Mouse (Mus musculus) kidney, postnatal 36 days (tissue): ENCODE measurements around the gene Rpl19.
A peak's percentile ranks its signal among the peaks of the same experiment; 100 is the strongest.

Source experiments
- DNase-seq, 2 experiments: peaks; one replicate each; pipeline ENCODE4 v3.0.0; 2021 to 2022; ENCODE audit warnings: mixed read lengths in 2 of 2

Rpl19 gene

DNA sequence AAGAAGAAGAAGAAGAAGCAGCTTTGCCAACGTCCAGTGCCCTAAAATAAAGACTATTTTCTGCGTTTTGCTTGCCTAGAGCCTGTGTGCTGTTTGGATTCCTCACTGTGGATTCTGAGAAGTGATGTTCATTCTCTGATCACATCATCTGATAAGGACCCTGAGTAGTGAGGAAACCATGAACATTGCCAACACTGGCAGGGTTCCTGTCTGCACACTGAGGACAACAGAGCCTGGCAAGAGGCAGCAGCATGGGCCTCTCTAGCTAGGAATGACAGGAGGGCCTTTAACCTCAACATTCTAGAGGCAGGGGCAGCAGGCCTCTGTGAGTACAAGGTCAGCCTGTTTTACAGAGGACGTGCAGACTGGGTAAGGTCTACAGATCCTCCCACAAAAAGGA lies 2.0 kb upstream of the Rpl19 start:
- no peak for DNase-seq

DNA sequence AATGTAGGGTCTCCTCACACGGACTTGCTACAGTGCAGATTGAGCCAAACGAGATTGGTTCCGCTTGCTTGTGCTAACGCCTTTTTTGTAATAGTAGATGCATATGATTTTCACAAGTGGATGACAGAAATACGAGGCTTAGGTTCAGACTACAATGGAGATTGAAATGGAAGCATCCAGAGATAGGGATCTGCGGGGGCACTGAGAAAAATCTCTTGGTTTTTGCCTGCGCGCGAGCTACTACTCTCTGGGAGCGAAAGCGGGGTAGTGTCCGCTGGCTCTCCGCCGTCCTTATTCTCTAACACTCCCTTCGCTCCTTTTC lies 301 bp upstream of the Rpl19 start:
- DNase-seq = no peak

DNA sequence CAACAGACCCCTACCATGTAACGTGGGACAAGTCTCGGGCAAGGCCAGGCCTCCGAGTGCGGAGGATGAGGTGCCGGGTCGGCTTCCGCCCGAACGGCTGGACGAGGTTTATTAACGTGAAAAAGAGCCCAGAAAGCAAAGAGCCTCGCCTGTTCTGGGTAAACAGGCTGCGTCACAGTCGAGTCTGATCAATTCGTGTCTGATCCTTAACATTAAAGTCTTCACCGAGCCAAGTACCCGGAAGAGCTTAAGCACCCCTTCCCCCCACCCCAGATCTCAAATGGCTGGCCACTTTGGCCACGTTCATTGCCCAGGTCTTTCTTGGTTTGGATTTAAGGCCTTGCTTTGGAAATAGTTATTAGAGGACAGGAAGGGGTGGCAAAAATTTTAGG lies 783 bp downstream of the Rpl19 start:
- DNase-seq = no peak

DNA sequence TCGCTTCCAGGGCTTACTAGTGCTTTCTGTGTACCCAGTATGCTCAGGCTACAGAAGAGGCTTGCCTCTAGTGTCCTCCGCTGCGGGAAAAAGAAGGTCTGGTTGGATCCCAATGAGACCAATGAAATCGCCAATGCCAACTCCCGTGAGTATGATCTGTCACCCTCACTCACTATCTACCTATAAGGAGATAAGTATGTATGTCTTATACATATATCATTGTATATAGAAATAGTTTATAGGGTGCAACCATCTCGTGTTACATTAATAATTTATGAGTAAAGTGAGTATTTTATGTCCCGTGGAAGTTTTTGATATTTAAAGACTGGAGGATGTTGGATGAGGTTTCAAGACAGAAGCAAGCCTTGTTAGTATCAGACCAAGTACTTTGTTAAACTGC lies 1.3 kb downstream of the Rpl19 start:
- no peak for DNase-seq

DNA sequence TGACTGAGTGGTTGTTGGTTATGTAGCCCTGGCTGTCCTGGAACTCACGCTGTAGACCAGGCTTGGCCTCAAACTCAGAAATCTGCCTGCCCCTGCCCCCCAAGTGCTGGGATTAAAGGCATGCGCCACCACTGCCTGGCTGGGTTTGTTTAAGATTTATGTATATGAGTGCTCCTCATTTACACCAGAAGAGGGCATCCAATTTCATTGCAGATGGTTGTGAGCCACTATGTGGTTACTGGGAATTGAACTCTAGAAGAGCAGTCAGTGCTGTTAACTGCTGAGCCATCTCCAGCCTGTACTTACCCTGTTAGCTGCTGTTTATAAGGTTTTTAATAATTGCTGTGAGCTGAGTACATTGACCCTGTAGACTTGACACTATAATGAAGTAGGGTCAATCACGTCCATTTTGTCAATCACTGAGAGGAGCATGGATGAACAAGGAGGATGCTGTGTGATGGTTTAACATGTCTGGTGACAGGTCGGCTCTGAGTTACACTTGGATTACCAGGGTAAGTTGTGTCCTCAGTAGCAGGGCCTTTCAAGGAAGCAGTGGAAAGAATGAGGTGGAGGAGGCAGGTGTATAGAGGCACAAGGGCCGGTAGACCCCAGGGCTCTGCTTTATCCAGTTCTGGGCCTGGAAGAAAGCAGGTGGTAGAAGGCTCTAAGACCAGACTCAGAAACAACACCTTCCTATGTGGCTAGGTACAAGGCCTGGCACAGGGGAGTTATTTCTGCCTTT lies 4.4 kb downstream of the Rpl19 start:
- DNase-seq = no peak

DNA sequence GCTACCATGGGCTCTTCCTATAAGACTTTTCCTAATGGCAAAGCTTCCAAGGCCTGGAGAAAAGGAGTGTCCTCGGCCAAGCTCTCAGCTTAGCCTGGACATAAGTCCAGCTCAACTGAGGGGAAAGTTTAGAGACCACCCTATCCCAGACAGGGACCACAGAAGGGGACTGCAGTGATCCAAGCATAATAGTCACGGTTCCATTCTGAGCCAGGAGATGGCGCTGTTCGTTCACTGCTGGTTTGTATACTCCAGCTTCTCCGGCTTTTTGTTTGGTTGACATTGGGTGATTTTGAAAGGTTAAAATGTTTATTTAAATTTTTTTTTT lies 4.9 kb downstream of the Rpl19 start:
- DNase-seq = peak; percentile 71 to 91

DNA sequence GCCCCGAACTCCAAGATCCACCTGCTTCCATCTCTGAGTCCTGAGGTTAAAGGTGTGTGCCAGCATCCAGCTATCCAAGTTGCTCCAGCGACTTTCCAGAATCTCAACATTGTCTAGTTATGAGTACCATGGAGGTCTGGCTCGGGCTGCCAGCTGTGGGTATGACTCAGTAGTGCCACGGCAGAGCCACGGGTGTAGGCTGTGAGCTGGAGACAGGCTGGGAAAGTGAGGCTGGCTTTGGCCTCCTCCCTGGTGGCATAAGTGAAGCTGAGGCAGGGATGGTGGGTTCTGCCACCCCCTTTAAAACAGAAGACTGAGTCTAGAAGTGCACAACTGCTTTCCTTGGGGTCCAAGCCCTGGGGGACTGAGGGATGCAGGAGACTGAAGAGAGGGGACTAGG lies 7.6 kb downstream of the Rpl19 start:
- no peak for DNase-seq

DNA sequence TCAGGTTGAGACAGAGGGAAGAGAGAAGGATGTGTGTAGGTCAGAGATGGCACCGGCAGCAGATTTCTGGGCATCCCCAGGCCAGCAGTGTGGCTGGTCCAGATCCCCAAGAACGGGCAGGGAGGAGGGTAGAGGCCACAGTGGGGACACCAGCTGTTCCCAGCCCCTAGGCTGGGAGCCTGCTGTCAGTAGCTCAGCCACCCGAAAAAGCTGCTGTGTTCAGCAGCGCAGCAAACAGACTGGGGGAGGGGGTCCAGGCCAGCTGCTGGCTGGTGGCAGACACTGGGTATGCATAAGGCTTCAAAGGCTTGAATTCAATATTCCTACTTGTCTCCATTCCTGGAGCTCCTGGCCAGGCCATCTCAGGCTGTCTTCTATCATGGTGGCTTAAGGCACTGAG lies 8.3 kb downstream of the Rpl19 start:
- DNase-seq = no peak

DNA sequence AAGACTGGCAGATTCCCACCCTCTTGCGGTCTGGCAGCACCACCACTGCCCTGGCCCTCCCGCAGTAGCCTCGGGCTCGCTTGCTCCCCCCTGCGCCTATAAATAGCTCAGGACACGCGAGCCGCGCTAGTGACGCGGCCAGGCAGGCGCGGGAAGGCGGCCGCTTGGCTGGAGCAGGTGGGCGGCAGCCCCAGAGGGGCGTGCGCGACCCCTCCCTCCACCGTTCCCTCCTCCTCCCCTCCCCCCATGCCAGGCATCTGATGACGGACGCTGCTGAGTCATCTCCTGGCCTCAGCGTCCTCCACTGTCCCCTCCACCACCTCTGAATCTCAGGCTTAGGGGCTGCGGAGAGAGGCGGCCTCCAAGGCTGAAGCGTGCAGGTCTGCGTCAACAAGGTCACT lies 9.5 kb downstream of the Rpl19 start:
- DNase-seq = peak in 1 of 2 experiments; percentile 29

DNA sequence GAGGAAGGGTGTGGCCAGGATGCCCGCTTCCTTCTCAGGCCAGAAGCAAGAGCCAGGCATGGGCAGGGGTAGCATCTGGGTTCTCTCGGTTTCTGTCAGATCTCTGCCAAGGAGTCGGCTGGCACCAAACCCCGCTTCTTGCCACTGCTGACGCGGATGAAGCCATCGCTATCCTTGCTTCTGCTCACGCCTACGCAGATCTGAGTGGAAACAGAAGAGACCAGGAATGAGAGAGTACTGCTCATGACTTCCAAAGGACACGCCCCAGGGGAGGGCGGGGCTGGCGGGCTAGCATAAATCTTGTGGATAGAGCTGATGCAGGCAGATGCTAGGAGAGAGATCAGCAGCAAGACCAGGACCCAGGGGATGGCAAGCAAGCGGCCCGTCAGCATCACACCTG lies 11.4 kb downstream of the Rpl19 start:
- DNase-seq = peak in 1 of 2 experiments; percentile 40

DNA sequence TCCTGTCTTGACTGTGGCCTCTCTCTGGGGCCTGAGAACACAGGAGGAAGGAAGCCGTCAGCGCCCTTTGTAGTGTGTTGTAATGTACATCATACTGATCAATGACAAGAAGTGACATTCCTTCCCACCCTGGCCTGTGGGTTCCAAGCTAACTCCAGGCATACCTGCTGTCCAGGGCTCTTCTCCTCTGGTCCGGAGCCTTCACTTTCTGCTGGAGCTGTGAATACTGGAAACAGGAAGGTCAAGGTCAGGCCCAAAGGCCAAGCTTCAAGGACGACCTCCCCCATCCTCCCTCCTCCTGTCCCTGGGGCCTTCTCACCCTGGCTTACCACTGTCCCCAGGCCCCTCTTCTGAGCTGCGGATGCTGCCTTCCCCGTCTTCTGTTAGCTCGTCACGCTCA lies 14.5 kb downstream of the Rpl19 start:
- no peak for DNase-seq

DNA sequence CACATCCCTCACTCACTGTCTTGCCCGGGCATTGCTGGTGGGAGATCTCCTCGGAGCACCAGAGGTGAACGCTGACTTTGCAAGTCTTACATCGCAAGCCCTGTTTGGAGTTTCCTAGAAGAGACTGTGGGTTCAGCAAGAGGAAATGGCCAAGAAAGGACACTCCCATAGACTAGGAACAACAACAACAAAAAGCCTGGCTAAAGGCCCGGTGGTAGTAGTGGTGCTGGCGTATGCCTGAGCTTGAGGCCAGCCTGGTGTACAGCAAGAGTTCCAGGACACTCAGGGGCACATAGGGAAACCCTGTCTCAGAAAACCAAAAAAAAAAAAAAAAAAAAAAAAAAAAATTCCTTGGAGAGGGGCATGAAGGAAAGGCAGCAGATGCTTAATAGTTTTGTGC lies 16.2 kb downstream of the Rpl19 start:
- DNase-seq = peak; percentile 53 to 60

DNA sequence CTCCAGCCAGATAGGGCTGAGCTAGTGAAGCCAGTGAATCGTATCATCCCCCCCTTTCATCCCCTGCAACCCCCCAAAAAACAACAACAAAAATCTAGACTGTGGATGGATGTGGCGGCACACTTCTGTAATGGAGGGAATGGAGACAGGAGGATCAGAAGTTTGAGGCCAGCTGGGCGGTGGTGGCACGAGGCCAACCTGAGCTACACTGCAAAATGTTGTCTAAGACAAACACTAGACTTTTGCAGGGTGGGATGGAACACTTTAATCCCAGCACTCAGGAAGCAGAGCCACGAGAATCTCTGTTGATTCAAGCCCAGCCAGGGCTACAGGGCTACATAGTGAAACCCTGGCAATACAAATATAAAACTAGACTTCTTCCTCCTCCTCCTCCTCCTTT lies 17.6 kb downstream of the Rpl19 start:
- no peak for DNase-seq

DNA sequence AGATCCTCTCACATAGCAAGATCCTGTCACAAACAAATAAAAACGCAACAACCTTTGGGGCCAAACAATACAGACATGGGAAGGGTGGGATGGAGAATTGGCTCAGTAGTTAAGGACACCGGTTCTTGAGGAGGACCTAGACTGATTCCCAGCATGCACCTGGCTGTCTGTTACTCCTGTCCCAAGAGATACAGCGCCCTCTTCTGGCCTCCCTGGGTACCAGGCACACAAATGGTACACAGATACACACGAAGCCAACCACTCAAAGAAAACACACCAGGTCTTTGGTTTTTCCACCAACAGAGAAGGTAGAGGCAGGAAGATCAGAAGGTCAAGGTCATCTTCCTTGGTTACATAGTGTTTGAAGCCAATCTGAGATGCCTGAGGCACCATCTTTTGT lies 19.1 kb downstream of the Rpl19 start:
- no peak for DNase-seq

DNA sequence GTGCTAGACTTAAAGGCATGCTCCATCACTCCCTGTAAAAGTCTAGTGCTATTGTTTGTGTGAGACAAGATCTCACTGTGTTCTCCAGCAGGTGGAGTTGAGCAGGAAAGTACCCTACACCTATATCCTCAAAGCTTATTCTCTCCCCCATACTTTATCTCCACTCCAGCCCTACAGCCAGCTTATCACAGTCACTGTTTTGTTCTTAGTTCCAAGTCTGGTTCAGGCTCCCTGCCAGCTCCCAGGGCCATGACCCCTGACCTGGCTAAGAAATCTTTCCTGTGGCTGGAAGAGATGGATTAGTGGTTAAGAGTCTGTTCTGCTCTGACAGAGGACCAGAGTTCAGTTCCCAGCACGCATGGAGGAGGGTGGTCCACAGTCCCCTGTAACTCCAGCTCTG lies 20.0 kb downstream of the Rpl19 start:
- DNase-seq = peak in 1 of 2 experiments; percentile 41

DNA sequence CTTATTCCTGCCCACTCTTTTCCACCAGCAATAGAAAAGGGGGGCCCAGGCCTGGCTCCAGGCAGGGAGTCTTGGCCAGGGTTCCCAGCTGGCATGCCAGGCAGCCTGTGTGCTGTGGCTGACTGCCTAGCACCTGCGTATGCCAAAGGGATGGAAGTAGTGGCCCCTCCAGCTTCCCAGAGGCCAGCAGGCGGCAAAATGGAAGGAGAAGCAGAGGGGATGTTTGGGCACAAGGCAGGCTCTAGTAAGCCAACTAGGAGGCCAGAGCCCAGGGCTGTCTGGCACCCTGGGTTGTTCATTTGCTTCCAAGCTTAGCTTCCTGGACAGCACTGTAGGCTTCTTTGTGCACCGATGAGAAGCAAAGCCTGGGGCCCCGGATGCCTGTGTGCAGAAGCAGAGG lies 21.2 kb downstream of the Rpl19 start:
- no peak for DNase-seq

DNA sequence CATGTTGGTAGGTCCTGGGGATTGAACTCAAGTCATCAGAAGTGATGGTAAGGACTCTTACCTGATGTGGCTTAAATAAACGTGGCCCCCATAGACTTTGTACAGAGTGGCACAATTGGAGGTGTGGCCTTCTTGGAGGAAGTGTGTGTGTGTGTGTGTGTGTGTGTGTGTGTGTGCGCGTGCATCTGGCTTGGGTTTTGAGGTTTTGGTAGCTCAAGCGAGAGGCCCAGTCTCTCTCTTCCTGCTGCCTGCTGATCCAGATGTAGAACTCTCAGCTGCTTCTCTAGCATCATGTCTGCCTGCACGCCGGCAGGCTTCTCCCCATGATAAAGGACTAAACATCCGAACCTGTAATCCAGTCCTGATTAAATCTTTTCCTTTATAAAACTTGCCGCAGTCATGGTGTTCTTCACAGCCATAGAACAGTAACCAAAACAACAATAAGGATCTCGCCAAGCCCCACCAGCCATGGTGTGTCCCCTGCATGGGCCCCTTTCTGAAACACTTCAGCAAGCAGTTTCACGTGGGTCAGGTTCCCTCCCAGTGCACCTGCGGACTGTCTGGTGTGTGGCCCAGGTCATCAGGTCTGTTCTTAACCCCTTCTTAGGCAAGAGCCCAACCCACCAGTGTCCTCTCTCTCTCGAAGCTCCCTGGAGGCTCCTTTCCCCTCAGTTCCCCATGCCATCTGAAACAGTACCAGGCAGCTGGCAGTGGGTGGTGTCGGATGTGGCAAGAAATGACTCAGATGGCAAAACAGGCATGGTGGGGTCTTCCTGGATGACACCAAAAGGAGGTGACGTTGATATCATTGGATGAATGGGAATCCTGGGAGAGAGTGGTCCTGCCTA lies 23.4 kb downstream of the Rpl19 start:
- no peak for DNase-seq

DNA sequence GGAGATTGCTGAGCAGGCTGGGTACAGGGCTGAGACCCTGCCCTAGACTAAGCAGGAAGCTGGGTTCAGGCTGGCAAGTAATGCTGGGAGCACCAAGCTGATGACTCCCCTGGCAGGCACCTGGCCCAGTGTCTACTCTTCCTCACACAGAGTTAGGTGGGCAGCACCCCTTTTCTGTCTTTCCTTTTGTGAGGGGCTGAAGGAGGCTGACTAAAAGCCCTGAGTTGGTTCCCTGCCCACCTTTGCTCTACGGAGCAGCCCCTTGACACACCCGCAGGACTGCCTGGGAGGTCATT lies 24.0 kb downstream of the Rpl19 start:
- DNase-seq = no peak

DNA sequence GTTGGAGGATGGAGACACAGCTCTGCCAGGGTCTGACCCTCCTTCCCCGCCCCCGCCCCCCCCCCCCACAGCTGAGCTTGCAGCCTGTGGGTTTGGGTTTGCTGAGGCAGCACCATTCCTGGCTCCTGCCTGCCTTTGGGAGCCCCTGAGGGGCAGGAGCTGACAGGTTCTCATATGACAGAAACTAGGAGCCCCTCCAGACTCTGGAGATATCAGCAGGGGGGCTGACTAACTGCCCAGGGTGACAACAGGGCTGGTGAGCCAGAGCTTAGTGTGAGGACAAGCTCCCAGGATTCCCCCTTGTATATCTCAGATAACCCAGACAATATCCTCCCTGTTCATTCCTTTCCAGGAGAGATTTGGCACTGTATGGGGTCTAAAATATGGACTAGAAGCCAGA lies 24.4 kb downstream of the Rpl19 start:
- no peak for DNase-seq

DNA sequence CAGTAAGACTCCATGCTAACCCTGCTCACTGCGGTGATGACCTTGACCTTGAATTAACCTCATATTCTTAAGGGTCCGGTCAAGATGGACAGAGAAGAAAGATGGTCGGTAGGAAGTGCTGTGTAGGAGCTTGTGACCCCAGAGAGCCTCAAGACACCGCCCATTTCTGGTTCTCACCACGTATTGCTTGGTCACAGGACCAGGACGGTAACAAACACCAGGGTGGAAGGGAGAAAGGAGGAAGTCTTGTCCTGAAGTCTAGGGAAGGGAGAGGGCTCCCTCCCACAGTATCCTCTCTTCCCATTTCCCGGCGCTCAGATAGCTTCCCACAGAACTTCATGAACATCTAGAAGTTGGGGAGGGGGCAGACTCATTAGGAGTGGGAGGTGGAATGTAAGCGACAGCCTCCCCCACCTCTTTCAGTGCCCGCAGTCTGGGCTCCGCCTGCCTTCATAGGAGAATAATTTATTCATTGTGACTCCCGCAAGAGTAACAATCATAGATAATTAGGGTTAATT lies 25.2 kb downstream of the Rpl19 start:
- no peak for DNase-seq

DNA sequence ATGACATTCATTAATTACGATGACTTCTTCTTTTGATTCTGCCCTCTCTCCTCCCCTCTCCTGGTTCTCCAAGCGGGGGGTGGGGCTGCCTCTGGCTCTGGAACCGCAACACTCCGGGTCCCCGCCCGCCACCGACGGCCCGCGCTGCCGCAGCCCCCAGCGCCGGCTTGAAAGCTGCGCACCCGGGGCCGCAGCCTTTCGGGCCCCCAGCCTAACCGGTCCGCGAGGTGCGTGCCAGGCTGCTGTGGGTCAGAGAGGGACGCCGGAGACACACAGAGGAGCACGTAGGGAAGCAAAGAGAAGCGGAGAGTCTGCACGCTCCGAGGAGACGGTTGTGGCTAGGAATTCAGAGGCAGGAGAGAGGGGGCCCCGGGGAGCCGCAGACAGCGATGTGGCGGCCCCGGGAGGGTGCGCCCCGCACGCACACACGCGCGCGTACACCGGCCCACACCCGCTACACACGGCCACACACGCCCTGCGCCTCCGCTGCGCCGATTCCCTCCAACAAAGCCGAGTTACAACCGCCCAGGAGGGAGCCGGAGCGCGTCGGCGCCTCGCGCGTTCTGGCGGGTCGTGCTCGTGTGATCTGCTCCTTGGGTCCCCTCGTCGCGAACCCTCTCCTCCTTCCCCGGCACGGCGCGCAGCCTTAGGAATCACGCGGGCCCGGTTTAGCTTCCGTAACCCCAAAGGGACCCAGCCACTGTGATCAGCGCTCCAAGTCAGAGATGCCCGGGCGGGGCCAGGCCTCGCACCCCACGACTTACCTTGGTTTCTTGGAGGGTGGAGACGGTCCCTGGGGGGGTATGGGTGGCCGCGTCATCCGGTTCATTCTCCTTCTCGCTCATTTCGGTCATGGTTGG lies 25.8 kb downstream of the Rpl19 start:
- peak in 1 of 2 experiments; percentile 43 for DNase-seq

DNA sequence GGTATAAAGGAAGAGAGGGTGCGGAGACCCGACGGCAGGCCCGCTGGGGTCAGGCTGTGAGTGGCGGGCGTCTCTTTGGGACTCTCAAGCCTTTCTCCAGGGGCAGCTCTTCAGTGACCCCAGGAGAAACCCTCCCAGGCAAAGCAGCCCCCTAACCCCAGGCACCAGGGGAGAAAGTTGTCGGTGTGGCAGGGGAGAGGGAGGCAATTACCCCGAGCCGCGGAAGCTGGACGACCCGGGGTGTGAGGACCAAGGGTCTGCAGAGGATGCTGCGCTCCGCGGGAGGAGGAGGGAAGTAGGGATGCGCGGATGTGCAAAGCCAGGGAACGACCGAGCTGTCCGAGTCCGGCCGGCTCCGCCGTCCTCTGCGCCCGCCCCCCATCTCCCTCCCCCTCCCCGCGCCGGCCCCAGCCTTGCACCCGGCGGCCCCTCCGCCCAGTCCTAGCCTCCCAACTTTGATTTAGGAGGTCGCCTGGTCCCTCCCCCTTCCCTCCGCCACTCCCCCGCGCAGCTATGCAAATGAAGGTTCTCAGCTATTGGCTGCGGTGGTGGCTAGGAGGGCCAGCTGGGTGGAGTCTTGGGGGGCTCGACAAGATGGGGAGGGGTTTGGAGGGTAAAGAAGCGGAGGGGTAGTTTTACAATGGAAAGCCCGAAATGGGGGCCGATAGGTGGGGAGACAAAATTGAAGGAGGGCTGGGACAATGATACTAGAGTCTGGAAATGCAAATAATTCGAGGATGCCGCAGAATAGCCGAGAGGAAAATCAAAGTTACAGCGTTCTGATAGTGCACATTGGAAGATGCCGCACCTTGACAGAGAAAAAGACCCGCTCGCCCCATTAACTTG lies 26.7 kb downstream of the Rpl19 start, which contains the start of gene Stac2:
Stac2 (minus strand) TSS at position 474 of the 846 bp plus-strand sequence.
- DNase-seq = peak; percentile 76 to 77

DNA sequence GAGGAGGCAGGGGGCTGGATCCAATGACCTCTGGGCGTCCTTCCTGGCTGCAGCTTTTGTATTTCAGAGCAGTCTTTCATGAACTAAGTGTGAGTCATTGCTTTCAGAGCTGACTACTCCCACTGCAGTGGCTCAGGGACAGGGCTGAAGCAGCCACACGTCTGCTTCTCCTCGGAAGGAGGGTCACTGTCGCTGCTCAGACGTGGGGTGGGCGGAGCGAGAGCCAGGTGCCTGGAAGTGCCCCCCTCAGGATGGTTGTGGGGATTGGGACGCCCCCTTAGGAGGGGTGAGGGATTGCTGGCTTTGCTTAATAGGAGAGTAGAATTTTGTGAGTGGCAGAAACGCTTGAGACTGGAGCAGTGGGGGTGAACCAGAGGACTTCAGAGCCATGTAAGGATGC lies 31.0 kb downstream of the Rpl19 start:
- no peak for DNase-seq
